ENCODE assay signal across 21 mouse cellular contexts in genomic region chr15:25785456-25786390, GRCm38 (mm10). TPM values are rescaled to one million over a fixed set of nuclear protein-coding genes. Genes with fewer than 3 reads are reported as not detected.
DNase-seq lines count a peak whose midpoint lies in the region; ATAC-seq lines count a peak whose summit lies in the region.
"Had no signal": no experiment of that assay in that cellular context is flagged by ENCODE, and none has a peak within 500 bp of the region (broad histone marks: within the 10 kb centered on the region; RNA-seq: fewer than 3 reads in every experiment).

No protein-coding gene starts in this region.

- ATAC-seq in neural tube, embryonic 13.5 days (ENCODE audit: low read depth), result no peak
- ATAC-seq: forebrain, postnatal 0 days; intestine, embryonic 16.5 days; liver, postnatal 0 days had no signal

- H3K9ac ChIP-seq in neural tube, embryonic 13.5 days, result no peak overlapping the region
- H3K9ac ChIP-seq: forebrain, postnatal 0 days; hindbrain, embryonic 15.5 days; liver, postnatal 0 days; stomach, embryonic 15.5 days had no signal

- H3K36me3 ChIP-seq in neural tube, embryonic 13.5 days, result peaks cover 36% of the 10 kb centered on the region

- H3K27ac ChIP-seq in neural tube, embryonic 13.5 days (replicated peaks), result 0 out of 2 replicates have a peak overlapping the region, but pooled peaks have one; percentile 28
- H3K27ac ChIP-seq: hindbrain, embryonic 15.5 days; stomach, embryonic 15.5 days had no signal

- H3K4me2 ChIP-seq in neural tube, embryonic 13.5 days, result no peak overlapping the region
- H3K4me2 ChIP-seq: heart, embryonic 11.5 days; hindbrain, embryonic 15.5 days; stomach, embryonic 15.5 days had no signal

- peak; percentile 44 for DNase-seq in gastrocnemius, postnatal 25 days
- DNase-seq in gastrocnemius, postnatal 10 days, result no peak
- no peak for DNase-seq in neural tube, embryonic 10.5 days (ENCODE audit: extremely low spot score, low spot score)
- peak; percentile 59 for DNase-seq in ZHBTc4 (ENCODE audit: low read depth, low spot score)
- peak; percentile 46 for DNase-seq in testis, postnatal 10 days (ENCODE audit: low spot score)
- DNase-seq in urinary bladder, adult 2 months (ENCODE audit: low spot score), result no peak
- DNase-seq: cerebellum, adult 2 months; forebrain, postnatal 0 days; heart, postnatal 14 days; liver; liver, postnatal 0 days; lung, postnatal 14 days; right cerebral cortex, adult 18-20 months; spleen, adult 18-20 months; thymus, postnatal 14 days had no signal

- H3K4me3 ChIP-seq in neural tube, embryonic 13.5 days, result no peak overlapping the region
- H3K4me3 ChIP-seq: hindbrain, embryonic 15.5 days; megakaryocyte, embryonic 14.5 days; stomach, embryonic 15.5 days had no signal

- H3K27me3 ChIP-seq in neural tube, embryonic 13.5 days, result no peaks in the 10 kb centered on the region
- H3K27me3 ChIP-seq: hindbrain, embryonic 15.5 days; megakaryocyte, embryonic 14.5 days; stomach, embryonic 15.5 days had no signal

- no peaks in the 10 kb centered on the region for H3K9me3 ChIP-seq in neural tube, embryonic 13.5 days
- H3K9me3 ChIP-seq: hindbrain, embryonic 15.5 days; megakaryocyte, embryonic 14.5 days; stomach, embryonic 15.5 days had no signal

- peaks cover 38% of the 10 kb centered on the region for H3K4me1 ChIP-seq in neural tube, embryonic 13.5 days (replicated peaks)
- H3K4me1 ChIP-seq: hindbrain, embryonic 15.5 days; stomach, embryonic 15.5 days had no signal

- 89% methylated on average over 35 of the region's 35 CpGs for WGBS in neural tube, embryonic 13.5 days

RNA-seq across cellular contexts. Expression of gene Retreg1, which starts 57.3 kb away (rescaled TPM):
- total RNA-seq in gastrocnemius, postnatal 25 days (2021), result 100 to 1,000 TPM in 1 of 2 experiments, 10 to 100 TPM in 1; 77.9 to 145 TPM
- 100 to 1,000 TPM; 114 to 115 TPM for total RNA-seq in gastrocnemius, postnatal 10 days (2021)
- polyA plus RNA-seq in neural tube, embryonic 13.5 days (2015; fragmentation: Nextera tagmentation; extraction: Ambion mirVana), result 9.0 and 11.3 TPM in 2 replicates
- 12.3 and 13.6 TPM in 2 replicates for polyA plus RNA-seq in urinary bladder, adult 2 months (2012; rRNA removed)

Comparison
In these comparisons a context has a peak if more than half of its experiments do, and no peak if none do; other contexts are left out.
1. DNase-seq: peak in gastrocnemius, postnatal 25 days (single experiment), ZHBTc4 (single experiment) and testis, postnatal 10 days (single experiment); none in gastrocnemius, postnatal 10 days (single experiment), neural tube, embryonic 10.5 days (single experiment) and urinary bladder, adult 2 months (single experiment).